Mouse (Mus musculus): ENCODE results near the gene Col15a1. TPM values are rescaled to one million over a fixed set of nuclear protein-coding genes. Genes with fewer than 3 reads are reported as not detected.

Gene Col15a1
- total and polyA plus RNA-seq, 2 experiments from 2014 or later = 19.9 to 40.7 TPM

DNA sequence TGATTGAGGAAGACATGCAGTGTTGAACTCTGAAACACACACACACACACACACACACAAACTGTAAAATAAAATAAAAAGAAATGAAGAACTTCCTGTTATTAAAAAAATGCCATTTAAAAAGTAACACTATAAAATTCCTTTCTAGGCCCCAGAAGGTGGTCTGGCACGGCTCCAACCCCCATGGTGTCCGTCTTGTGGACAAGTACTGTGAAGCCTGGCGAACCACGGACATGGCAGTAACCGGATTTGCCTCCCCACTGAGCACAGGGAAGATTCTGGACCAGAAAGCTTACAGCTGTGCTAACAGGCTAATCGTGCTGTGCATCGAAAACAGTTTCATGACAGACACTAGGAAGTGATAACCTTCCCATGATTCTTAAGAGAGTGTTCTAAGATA is 104.0 kb downstream of the Col15a1 start:
- Histone ChIP-seq H3K4me3 (ENCODE audit: low read depth, low read length) (no peak overlapping the region), H3K9ac (replicated peaks; ENCODE audit: low read depth, low read length) (no peak overlapping the region), H3K27ac (ENCODE audit: low read depth) (no peak overlapping the region), H3K4me2 (ENCODE audit: low read depth, low read length) (no peak overlapping the region), H3K36me3 (replicated peaks; ENCODE audit: control insufficient read depth, insufficient read depth, low read length) (no peaks in the 10 kb centered on the region), H3K9me3 (replicated peaks; ENCODE audit: control insufficient read depth, low read length) (no peaks in the 10 kb centered on the region), H3K4me1 (ENCODE audit: control insufficient read depth, insufficient read depth) (peaks cover 12% of the 10 kb centered on the region), H3K27me3 (ENCODE audit: control insufficient read depth, insufficient read depth, low read length) (no peaks in the 10 kb centered on the region; the same call in 1 of the 2 replicates)
- no peak for ATAC-seq (ENCODE audit: insufficient read depth, low read depth)
- no peak for DNase-seq (ENCODE audit: low spot score)
- TF ChIP-seq EP300 (IDR thresholded peaks at IDR 0.05; ENCODE audit: low read depth) (no peak), CTCF (IDR thresholded peaks at IDR 0.05; ENCODE audit: low read depth) (no peak)
- WGBS = 79% methylated on average over 7 of the region's 7 CpGs

DNA sequence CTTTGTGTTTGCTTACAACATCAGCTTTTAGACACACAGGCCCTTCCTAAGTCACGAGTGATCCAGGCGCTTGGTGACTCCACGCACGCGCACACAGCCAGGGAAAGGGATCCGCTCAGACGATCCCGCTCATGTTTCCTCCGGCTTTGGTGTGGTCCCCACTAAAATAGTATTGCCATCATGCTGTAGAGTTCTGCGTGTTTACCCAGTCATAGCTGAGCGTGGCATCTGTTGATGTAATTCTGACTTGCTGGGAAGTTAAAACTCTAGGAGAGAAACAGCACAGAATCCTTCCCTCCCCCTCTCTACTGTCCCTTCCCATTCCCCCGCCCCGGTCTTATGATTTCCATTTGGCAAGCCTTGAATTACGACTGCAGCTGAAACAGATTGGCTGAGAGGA is 104.7 kb downstream of the Col15a1 start:
- Histone ChIP-seq H3K4me2 (ENCODE audit: low read depth, low read length) (no peak overlapping the region), H3K9ac (replicated peaks; ENCODE audit: low read depth, low read length) (no peak overlapping the region), H3K36me3 (replicated peaks; ENCODE audit: control insufficient read depth, insufficient read depth, low read length) (no peaks in the 10 kb centered on the region), H3K9me3 (replicated peaks; ENCODE audit: control insufficient read depth, low read length) (no peaks in the 10 kb centered on the region), H3K4me3 (ENCODE audit: low read depth, low read length) (no peak overlapping the region), H3K27me3 (ENCODE audit: control insufficient read depth, insufficient read depth, low read length) (no peaks in the 10 kb centered on the region), H3K4me1 (ENCODE audit: control insufficient read depth, insufficient read depth) (peaks cover 12% of the 10 kb centered on the region), H3K27ac (ENCODE audit: low read depth) (no peak overlapping the region)
- WGBS = 76% methylated on average over 14 of the region's 14 CpGs
- TF ChIP-seq EP300 (IDR thresholded peaks at IDR 0.05; ENCODE audit: low read depth) = no peak
- no peak for TF ChIP-seq CTCF (IDR thresholded peaks at IDR 0.05; ENCODE audit: low read depth)
- DNase-seq (ENCODE audit: low spot score) (no peak), ATAC-seq (ENCODE audit: insufficient read depth, low read depth) (no peak)

DNA sequence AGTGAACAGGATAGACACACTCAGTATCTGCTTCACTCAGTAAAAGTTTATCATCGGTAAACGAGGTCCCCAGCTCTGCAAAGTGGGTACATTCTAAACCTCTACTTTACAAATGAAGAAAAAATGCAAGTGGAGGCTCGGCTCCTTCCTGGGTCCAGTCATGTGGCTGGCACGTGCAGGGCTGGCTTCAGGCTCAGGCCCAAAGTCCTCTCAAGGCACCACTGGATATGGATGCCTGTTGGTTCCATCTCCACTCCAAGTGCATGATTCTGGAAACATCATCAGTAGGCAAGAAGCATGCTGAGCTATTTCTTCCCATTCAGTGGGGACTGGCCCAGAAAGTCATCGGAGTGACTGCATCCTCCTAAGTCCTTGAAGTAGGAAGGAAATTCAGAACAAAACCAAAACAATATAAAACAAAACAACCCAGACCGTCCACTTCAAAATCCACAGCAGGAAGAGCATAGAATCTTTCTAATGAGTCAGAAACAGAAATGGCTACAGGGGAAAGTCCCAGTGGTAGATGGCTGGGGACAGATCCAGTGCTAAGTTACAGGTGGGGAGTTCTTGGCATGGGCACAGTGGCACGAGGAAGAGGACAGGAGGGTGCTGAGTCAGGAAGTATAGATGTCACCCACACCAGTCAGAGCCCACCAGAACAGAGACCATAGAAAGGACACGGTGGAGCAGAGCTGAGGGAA is 105.9 kb downstream of the Col15a1 start:
- Histone ChIP-seq H3K36me3 (replicated peaks; ENCODE audit: control insufficient read depth, insufficient read depth, low read length) (no peaks in the 10 kb centered on the region), H3K27ac (ENCODE audit: low read depth) (no peak overlapping the region), H3K4me1 (ENCODE audit: control insufficient read depth, insufficient read depth) (peaks cover 12% of the 10 kb centered on the region), H3K27me3 (ENCODE audit: control insufficient read depth, insufficient read depth, low read length) (no peaks in the 10 kb centered on the region), H3K9ac (replicated peaks; ENCODE audit: low read depth, low read length) (no peak overlapping the region), H3K4me2 (ENCODE audit: low read depth, low read length) (no peak overlapping the region), H3K4me3 (ENCODE audit: low read depth, low read length) (no peak overlapping the region), H3K9me3 (replicated peaks; ENCODE audit: control insufficient read depth, low read length) (no peaks in the 10 kb centered on the region)
- WGBS = 78% methylated on average over 8 of the region's 8 CpGs
- DNase-seq (ENCODE audit: low spot score) (no peak), ATAC-seq (ENCODE audit: insufficient read depth, low read depth) (no peak)
- TF ChIP-seq EP300 (IDR thresholded peaks at IDR 0.05; ENCODE audit: low read depth) (no peak), CTCF (IDR thresholded peaks at IDR 0.05; ENCODE audit: low read depth) (no peak)

DNA sequence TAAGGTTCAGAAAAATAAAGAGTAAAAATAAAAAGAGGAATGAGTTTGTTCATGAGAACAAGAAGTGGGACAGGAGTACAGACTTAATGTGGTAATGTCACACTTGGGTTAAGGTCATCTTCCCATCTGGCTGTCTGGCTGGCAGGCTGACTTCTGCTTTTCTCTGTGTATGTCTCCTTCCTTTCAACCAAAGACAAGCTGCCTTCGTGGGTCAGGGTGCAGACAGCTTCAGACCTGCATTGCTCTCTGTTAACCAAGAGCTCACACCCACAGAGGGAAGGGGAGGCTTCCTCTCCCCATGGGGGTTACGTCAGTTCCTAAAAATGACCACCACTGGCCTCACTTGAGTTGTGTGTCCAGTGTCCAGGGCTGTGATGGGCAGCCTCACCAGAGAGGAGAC is 107.5 kb downstream of the Col15a1 start:
- TF ChIP-seq CTCF (IDR thresholded peaks at IDR 0.05; ENCODE audit: low read depth) (no peak), EP300 (IDR thresholded peaks at IDR 0.05; ENCODE audit: low read depth) (no peak)
- H3K36me3 ChIP-seq (replicated peaks; ENCODE audit: control insufficient read depth, insufficient read depth, low read length) = no peaks in the 10 kb centered on the region
- H3K27me3 ChIP-seq (ENCODE audit: control insufficient read depth, insufficient read depth, low read length) = no peaks in the 10 kb centered on the region
- H3K27ac ChIP-seq (ENCODE audit: low read depth) = no peak overlapping the region; the same call in 1 of the 2 replicates
- H3K9ac ChIP-seq (replicated peaks; ENCODE audit: low read depth, low read length) = no peak overlapping the region
- H3K9me3 ChIP-seq (replicated peaks; ENCODE audit: control insufficient read depth, low read length) = no peaks in the 10 kb centered on the region
- H3K4me2 ChIP-seq (ENCODE audit: low read depth, low read length) = no peak overlapping the region
- 51% methylated on average over 2 of the region's 2 CpGs for WGBS
- no peak for ATAC-seq (ENCODE audit: insufficient read depth, low read depth)
- H3K4me3 ChIP-seq (ENCODE audit: low read depth, low read length) = no peak overlapping the region
- DNase-seq (ENCODE audit: low spot score) = no peak
- H3K4me1 ChIP-seq (ENCODE audit: control insufficient read depth, insufficient read depth) = peaks cover 12% of the 10 kb centered on the region

DNA sequence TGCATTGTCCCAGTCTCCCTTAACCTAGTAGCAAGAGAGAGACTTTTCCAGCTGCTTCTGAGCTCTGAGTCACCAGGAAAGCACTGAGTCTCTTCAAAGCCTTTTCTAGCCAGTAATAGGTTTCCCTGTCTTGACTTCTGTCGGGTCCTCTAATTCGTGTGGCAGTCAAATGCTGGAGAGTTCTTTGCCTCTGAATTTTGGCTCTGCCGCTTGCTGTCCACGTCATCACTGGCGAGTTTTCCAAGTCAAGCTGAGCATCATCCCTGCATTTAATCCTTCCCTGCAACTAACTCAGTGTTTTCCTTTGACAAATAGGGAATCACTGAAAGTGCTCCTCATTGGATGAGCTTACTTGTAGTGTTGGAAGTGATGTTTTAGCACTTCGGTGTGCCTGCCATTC is 108.5 kb downstream of the Col15a1 start:
- 58% methylated on average over 6 of the region's 6 CpGs for WGBS
- TF ChIP-seq EP300 (IDR thresholded peaks at IDR 0.05; ENCODE audit: low read depth) (no peak), CTCF (IDR thresholded peaks at IDR 0.05; ENCODE audit: low read depth) (no peak)
- Histone ChIP-seq H3K36me3 (replicated peaks; ENCODE audit: control insufficient read depth, insufficient read depth, low read length) (no peaks in the 10 kb centered on the region), H3K9me3 (replicated peaks; ENCODE audit: control insufficient read depth, low read length) (no peaks in the 10 kb centered on the region), H3K4me1 (ENCODE audit: control insufficient read depth, insufficient read depth) (peaks cover 5% of the 10 kb centered on the region; the same call in 1 of the 2 replicates), H3K27me3 (ENCODE audit: control insufficient read depth, insufficient read depth, low read length) (no peaks in the 10 kb centered on the region), H3K4me3 (ENCODE audit: low read depth, low read length) (no peak overlapping the region), H3K27ac (ENCODE audit: low read depth) (0 out of 2 replicates have a peak overlapping the region, but pooled peaks have one; percentile 3), H3K4me2 (ENCODE audit: low read depth, low read length) (no peak overlapping the region), H3K9ac (replicated peaks; ENCODE audit: low read depth, low read length) (no peak overlapping the region)
- no peak for ATAC-seq (ENCODE audit: insufficient read depth, low read depth)
- no peak for DNase-seq (ENCODE audit: low spot score)
